ENCODE assay signal across 10 mouse cellular contexts in the genomic region with DNA sequence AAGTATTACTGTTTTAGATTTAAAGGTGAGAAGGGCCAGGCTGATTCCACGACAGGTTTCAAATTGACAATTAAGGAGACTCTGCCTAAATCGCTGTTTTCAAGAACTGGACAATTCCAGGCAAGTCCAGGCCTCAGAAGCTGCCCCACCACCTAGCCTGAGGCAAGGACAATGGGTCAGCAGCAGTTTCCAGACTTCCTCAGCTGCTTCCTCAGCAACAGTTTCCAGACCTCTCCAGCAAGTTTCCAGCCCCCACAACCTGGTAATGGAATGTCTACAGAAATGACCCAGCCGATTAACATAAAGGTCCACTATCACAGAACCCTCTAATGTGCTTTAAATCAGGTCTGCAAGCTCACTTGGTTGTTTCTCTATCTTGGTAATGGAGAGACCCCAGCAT. TPM values are rescaled to one million over a fixed set of nuclear protein-coding genes. Genes with fewer than 3 reads are reported as not detected.
A peak's percentile ranks its signal among the peaks of the same experiment; 100 is the strongest.
DNase-seq lines count a peak whose midpoint lies in the region; ATAC-seq and TF ChIP-seq lines count a peak whose summit lies in the region.
"Had no signal": no experiment of that assay in that cellular context is flagged by ENCODE, and none has a peak within 500 bp of the region (broad histone marks: within the 10 kb centered on the region; RNA-seq: fewer than 3 reads in every experiment).

No protein-coding gene starts in this region.

- no peaks in the 10 kb centered on the region for H3K9me3 ChIP-seq in lung, embryonic 14.5 days (ENCODE audit: low read depth, low read length)
- no peaks in the 10 kb centered on the region for H3K9me3 ChIP-seq in hindbrain, embryonic 12.5 days (replicated peaks)
- no peaks in the 10 kb centered on the region for H3K9me3 ChIP-seq in limb, embryonic 12.5 days
- H3K9me3 ChIP-seq in neural tube, embryonic 13.5 days: no peaks in the 10 kb centered on the region

- WGBS in lung, embryonic 14.5 days: 77% methylated on average over 3 of the region's 3 CpGs
- 82% methylated on average over 3 of the region's 3 CpGs for WGBS in hindbrain, embryonic 12.5 days
- 76% methylated on average over 3 of the region's 3 CpGs for WGBS in limb, embryonic 12.5 days
- WGBS in neural tube, embryonic 13.5 days: 72% methylated on average over 3 of the region's 3 CpGs

- no peak for ATAC-seq in lung, embryonic 14.5 days (ENCODE audit: insufficient read depth)
- ATAC-seq in hindbrain, embryonic 12.5 days (ENCODE audit: low FRiP score): no peak
- no peak for ATAC-seq in limb, embryonic 12.5 days (ENCODE audit: insufficient number of reproducible peaks, insufficient read depth, low FRiP score, low TSS enrichment, low read depth)
- no peak for ATAC-seq in neural tube, embryonic 13.5 days (ENCODE audit: low read depth)
- ATAC-seq in monocyte, adult 5-6 weeks (replicated peaks; ENCODE audit: insufficient number of reproducible peaks, low FRiP score, low TSS enrichment, poor library complexity, severe bottlenecking): no peak
- ATAC-seq: activated CD4-positive, CD25-positive, alpha-beta regulatory T cell, adult 4 months; CD4-positive, CD25-positive, alpha-beta regulatory T cell, adult 4 months had no signal

- H3K27ac ChIP-seq in lung, embryonic 14.5 days (ENCODE audit: low read depth): no peak overlapping the region
- peak overlapping the region; percentile 79 for H3K27ac ChIP-seq in hindbrain, embryonic 12.5 days
- H3K27ac ChIP-seq in limb, embryonic 12.5 days: 0 out of 2 replicates have a peak overlapping the region, but pooled peaks have one; percentile 2
- H3K27ac ChIP-seq in neural tube, embryonic 13.5 days (replicated peaks): peak overlapping the region; percentile 87

- peak overlapping the region; percentile 65; the same call in 1 of the 2 replicates for H3K4me2 ChIP-seq in lung, embryonic 14.5 days
- peak overlapping the region; percentile 49; the same call in 1 of the 2 replicates for H3K4me2 ChIP-seq in hindbrain, embryonic 12.5 days (replicated peaks)
- no peak overlapping the region for H3K4me2 ChIP-seq in limb, embryonic 12.5 days
- peak overlapping the region; percentile 59 for H3K4me2 ChIP-seq in neural tube, embryonic 13.5 days

- no peak overlapping the region for H3K4me3 ChIP-seq in lung, embryonic 14.5 days (ENCODE audit: low read depth, low read length)
- H3K4me3 ChIP-seq in hindbrain, embryonic 12.5 days: no peak overlapping the region
- H3K4me3 ChIP-seq in limb, embryonic 12.5 days (replicated peaks): no peak overlapping the region
- H3K4me3 ChIP-seq in neural tube, embryonic 13.5 days: no peak overlapping the region

- H3K36me3 ChIP-seq in lung, embryonic 14.5 days (ENCODE audit: insufficient read depth): no peaks in the 10 kb centered on the region
- no peaks in the 10 kb centered on the region for H3K36me3 ChIP-seq in hindbrain, embryonic 12.5 days
- no peaks in the 10 kb centered on the region for H3K36me3 ChIP-seq in limb, embryonic 12.5 days
- H3K36me3 ChIP-seq in neural tube, embryonic 13.5 days: no peaks in the 10 kb centered on the region

- H3K9ac ChIP-seq in lung, embryonic 14.5 days: no peak overlapping the region
- no peak overlapping the region for H3K9ac ChIP-seq in hindbrain, embryonic 12.5 days
- no peak overlapping the region for H3K9ac ChIP-seq in limb, embryonic 12.5 days (replicated peaks)
- H3K9ac ChIP-seq in neural tube, embryonic 13.5 days: peak overlapping the region; percentile 70

- DNase-seq in lung, embryonic 14.5 days: no peak
- DNase-seq in lung, adult 18-20 months: no peak
- DNase-seq in embryo, embryonic 10.5 days (ENCODE audit: low spot score): no peak
- no peak for DNase-seq in B cell, adult 2 months

- TF ChIP-seq CTCF in lung, embryonic 14.5 days (IDR thresholded peaks at IDR 0.05; ENCODE audit: low read depth): no peak

- no peaks in the 10 kb centered on the region for H3K27me3 ChIP-seq in lung, embryonic 14.5 days (ENCODE audit: insufficient read depth, low read length)
- no peaks in the 10 kb centered on the region for H3K27me3 ChIP-seq in hindbrain, embryonic 12.5 days
- H3K27me3 ChIP-seq in limb, embryonic 12.5 days: peaks cover 5% of the 10 kb centered on the region
- no peaks in the 10 kb centered on the region for H3K27me3 ChIP-seq in neural tube, embryonic 13.5 days

- no peaks in the 10 kb centered on the region for H3K4me1 ChIP-seq in lung, embryonic 14.5 days (ENCODE audit: insufficient read depth)
- H3K4me1 ChIP-seq in hindbrain, embryonic 12.5 days: peaks cover 10% of the 10 kb centered on the region
- H3K4me1 ChIP-seq in limb, embryonic 12.5 days (replicated peaks): peaks cover 10% of the 10 kb centered on the region; the same call in 1 of the 2 replicates
- H3K4me1 ChIP-seq in neural tube, embryonic 13.5 days (replicated peaks): peaks cover 30% of the 10 kb centered on the region

RNA-seq across cellular contexts. Expression of a gene that starts 16.7 kb away (rescaled TPM):
- 129 and 137 TPM in 2 replicates for polyA plus RNA-seq in lung, embryonic 14.5 days (2014; fragmentation: Nextera tagmentation; extraction: Ambion mirVana)
- 178 and 204 TPM in 2 replicates for polyA plus RNA-seq in hindbrain, embryonic 12.5 days (2016; fragmentation: Nextera tagmentation; extraction: Ambion mirVana)
- 179 and 183 TPM in 2 replicates for polyA plus RNA-seq in limb, embryonic 12.5 days (2016; fragmentation: Nextera tagmentation; extraction: Ambion mirVana)
- 88.0 and 102 TPM in 2 replicates for polyA plus RNA-seq in neural tube, embryonic 13.5 days (2015; fragmentation: Nextera tagmentation; extraction: Ambion mirVana)
- total RNA-seq in monocyte, adult 5-6 weeks (2017): 642 to 909 TPM (median 707 TPM) in 3 replicates

RNA-seq across cellular contexts. Expression of a gene that starts 36.4 kb away (rescaled TPM):
- 19.8 and 21.8 TPM in 2 replicates for polyA plus RNA-seq in lung, embryonic 14.5 days (2014; fragmentation: Nextera tagmentation; extraction: Ambion mirVana)
- 43.9 and 46.0 TPM in 2 replicates for polyA plus RNA-seq in hindbrain, embryonic 12.5 days (2016; fragmentation: Nextera tagmentation; extraction: Ambion mirVana)
- 34.3 and 39.3 TPM in 2 replicates for polyA plus RNA-seq in limb, embryonic 12.5 days (2016; fragmentation: Nextera tagmentation; extraction: Ambion mirVana)
- 26.7 and 27.6 TPM in 2 replicates for polyA plus RNA-seq in neural tube, embryonic 13.5 days (2015; fragmentation: Nextera tagmentation; extraction: Ambion mirVana)
- 15.8 to 61.9 TPM (median 46.3 TPM) in 3 replicates for total RNA-seq in monocyte, adult 5-6 weeks (2017)

RNA-seq across cellular contexts. Expression of a gene that starts 56.6 kb away (rescaled TPM):
- polyA plus RNA-seq in lung, embryonic 14.5 days (2014; fragmentation: Nextera tagmentation; extraction: Ambion mirVana): 27.6 and 28.6 TPM in 2 replicates
- polyA plus RNA-seq in hindbrain, embryonic 12.5 days (2016; fragmentation: Nextera tagmentation; extraction: Ambion mirVana): 25.7 and 27.0 TPM in 2 replicates
- 26.2 and 30.2 TPM in 2 replicates for polyA plus RNA-seq in limb, embryonic 12.5 days (2016; fragmentation: Nextera tagmentation; extraction: Ambion mirVana)
- 25.0 TPM in 2 replicates for polyA plus RNA-seq in neural tube, embryonic 13.5 days (2015; fragmentation: Nextera tagmentation; extraction: Ambion mirVana)
- total RNA-seq in monocyte, adult 5-6 weeks (2017): 9.3 to 16.2 TPM (median 14.2 TPM) in 3 replicates
